Mouse (Mus musculus): ENCODE measurements around the gene Tmem150a.

Gene Tmem150a

GRCm38 (mm10) chr6:72355066-72355911, at the start of gene Tmem150a:
Tmem150a (plus strand) TSS chr6:72355447.
- in situ Hi-C loops (cut with MboI, MseI) = no loop called here

GRCm38 (mm10) chr6:72312198-72312597, 43.0 kb upstream of the Tmem150a start:
- in situ Hi-C loops (cut with MboI, MseI) = no loop called here

DNA sequence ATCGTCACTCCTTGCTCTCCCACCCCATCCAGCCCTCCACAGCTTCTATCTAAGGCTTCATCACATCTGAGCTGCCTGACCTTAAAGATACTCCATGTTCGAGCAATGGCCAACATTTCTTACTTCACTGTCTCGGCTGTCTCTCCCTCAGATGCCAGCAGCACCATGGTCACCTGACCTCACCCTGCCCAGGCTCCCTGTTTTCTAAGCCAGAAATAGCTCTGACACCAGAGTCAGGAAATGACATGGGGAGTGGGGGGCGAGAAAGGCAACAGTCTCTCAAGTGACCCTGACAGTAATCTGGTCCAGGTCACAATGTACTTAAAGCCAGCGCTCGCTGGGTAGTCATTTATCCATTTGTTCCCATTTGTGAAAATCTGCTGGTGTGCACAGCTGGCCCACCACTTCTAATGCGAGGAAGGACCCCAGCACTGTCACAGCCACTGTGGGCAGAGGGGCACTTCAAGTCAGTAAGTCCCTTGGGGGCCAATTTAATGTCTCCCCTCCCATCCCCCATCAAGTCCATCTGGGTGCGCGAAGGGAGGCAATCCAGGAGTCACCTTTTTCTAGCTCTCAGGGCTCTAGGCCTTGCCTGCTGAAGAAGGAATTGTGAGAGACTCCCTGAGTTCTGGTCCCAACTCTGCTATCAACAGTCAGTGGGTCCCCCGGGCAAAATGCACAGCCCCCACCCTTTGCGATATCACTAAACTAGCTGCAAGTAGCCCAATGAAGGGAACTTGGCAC, 42.0 kb upstream of the Tmem150a start:
- in situ Hi-C loops (cut with MboI, MseI) = no loop called here

GRCm38 (mm10) chr6:72315384-72315783, 39.9 kb upstream of the Tmem150a start:
- in situ Hi-C loops (cut with MboI, MseI) = no loop called here

- in situ Hi-C loops (cut with MboI, MseI) = no loop called here
Observed at GRCm38 (mm10) chr6:72316044-72316443, 39.2 kb upstream of the Tmem150a start.

- in situ Hi-C loops (cut with MboI, MseI) = no loop called here
Observed at GRCm38 (mm10) chr6:72318440-72318839, 36.8 kb upstream of the Tmem150a start.

GRCm38 (mm10) chr6:72319019-72319418, 36.2 kb upstream of the Tmem150a start:
- in situ Hi-C loops (cut with MboI, MseI) = no loop called here

- in situ Hi-C loops (cut with MboI, MseI) = loop anchor here (5.0 to 10.0 kb wide), 2 partner anchors 36 to 438 kb away; no protein-coding TSS in a partner anchor
Observed at GRCm38 (mm10) chr6:72322936-72323335, 32.3 kb upstream of the Tmem150a start.

DNA sequence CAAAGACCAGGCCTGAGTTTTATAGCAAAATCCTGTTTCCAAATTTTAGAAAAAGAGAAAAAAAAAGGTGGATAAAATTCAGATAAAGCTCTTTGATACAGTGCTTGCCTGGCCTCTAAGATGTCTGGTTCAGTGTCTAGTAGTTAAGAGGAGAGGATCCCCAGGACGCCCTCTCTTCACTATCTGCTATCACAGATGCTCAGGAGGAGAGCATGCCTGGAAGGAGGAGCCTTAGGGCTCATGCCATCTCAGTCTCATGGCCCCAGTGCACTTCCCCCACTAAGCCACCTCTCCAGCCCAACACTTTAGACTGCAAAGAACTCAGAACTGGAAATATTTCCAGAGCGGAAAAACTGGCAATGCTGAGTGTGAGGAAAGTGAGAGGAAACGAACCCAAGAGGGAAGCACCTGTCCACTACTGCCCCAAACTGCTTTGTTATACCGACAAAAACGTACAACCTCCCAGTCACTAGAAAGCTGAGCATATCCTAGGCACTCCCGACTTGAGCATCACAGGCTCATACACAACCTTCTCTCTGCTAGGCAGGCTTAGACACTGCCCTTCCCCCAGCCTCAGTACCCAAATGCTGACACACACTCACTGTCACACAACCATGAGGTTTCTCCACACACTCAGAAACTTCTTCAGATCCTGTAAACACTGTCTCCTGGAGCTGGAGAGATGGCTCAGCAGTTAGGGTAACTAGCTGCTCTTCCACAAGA, 31.3 kb upstream of the Tmem150a start:
- in situ Hi-C loops (cut with MboI, MseI) = loop anchor here (5.0 to 10.0 kb wide), 2 partner anchors 37 to 439 kb away; no protein-coding TSS in a partner anchor

- in situ Hi-C loops (cut with MboI, MseI) = loop anchor here (5.0 to 10.0 kb wide), 2 partner anchors 441 to 734 kb away; no protein-coding TSS in a partner anchor
Observed at GRCm38 (mm10) chr6:72326274-72326673, 29.0 kb upstream of the Tmem150a start.

GRCm38 (mm10) chr6:72329019-72329418, 26.2 kb upstream of the Tmem150a start:
- in situ Hi-C loops (cut with MboI, MseI) = loop anchor here (5.0 to 10.0 kb wide), 2 partner anchors 444 to 737 kb away; no protein-coding TSS in a partner anchor

DNA sequence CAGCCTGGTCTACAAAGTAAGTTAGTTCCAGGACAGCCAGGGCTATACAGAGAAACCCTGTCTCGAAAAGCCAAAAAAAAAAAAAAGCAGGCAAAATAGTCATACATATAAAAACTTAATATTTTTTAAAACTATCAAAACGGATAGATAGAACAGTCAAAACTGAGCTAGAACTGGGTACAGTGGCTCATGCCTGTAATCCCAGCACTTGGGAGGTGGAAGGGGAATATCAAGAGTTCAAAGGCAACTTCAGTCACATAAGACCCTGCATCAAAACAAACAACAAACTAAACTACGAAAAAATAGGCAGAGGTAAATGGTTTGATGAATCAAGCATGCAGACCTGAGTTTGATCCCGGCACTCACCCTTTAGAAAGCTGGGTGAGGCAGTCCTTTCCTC, 25.1 kb upstream of the Tmem150a start:
- in situ Hi-C loops (cut with MboI, MseI) = loop anchor here (5.0 kb wide), 1 partner anchor 718 kb away; no protein-coding TSS in a partner anchor

- in situ Hi-C loops (cut with MboI, MseI) = loop anchor here (5.0 kb wide), 1 partner anchor 721 kb away; no protein-coding TSS in a partner anchor
Observed at GRCm38 (mm10) chr6:72333111-72333510, 22.1 kb upstream of the Tmem150a start.

GRCm38 (mm10) chr6:72340481-72340880, 14.8 kb upstream of the Tmem150a start:
- in situ Hi-C loops (cut with MboI, MseI) = no loop called here

GRCm38 (mm10) chr6:72344396-72345073, 10.7 kb upstream of the Tmem150a start:
- in situ Hi-C loops (cut with MboI, MseI) = no loop called here

GRCm38 (mm10) chr6:72345074-72345567, 10.1 kb upstream of the Tmem150a start, which contains the start of gene Usp39:
Usp39 (minus strand) TSS chr6:72345184.
- in situ Hi-C loops (cut with MboI, MseI) = no loop called here

DNA sequence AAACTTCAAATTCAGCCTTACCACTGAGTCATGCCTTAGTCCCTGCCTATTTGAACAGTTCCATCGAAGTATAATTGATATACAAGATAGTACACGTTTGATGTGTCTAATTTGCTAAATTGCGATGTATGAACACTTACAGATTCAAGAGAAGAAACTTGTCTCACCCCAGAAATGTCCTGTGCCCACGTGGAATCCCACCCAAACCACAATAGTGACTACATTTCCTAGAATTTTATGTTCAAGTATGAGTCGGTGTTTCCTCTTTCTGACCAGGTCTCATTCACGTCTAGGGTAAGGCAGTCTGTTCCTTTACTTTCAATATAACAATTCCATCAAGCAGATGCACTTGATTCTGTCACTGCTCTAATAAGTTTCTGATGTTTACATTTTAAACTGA, 9.6 kb upstream of the Tmem150a start:
- in situ Hi-C loops (cut with MboI, MseI) = no loop called here

DNA sequence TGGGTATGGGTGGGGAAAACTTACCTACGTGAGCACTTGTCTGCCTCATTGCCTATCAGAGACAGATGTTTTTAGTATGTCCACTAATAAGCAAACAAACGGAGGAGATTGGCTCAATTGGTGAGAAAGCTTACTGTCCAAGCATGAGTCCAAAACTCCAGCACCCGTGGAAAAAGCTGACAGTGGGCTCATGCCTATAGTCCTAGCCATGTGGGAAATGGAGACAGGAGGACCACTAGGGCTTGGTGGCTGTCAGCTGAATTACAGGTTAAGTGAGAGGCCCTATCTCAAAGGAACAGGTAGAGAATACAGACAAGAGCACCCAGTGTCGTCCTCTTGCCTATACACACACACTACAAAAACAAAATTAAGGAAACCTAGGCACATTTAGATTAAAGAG, 9.0 kb upstream of the Tmem150a start:
- in situ Hi-C loops (cut with MboI, MseI) = no loop called here

- in situ Hi-C loops (cut with MboI, MseI) = no loop called here
Observed at GRCm38 (mm10) chr6:72347166-72347941, 7.9 kb upstream of the Tmem150a start, which contains the start of gene 0610030E20Rik. 0610030E20Rik (plus strand) TSS chr6:72347317.

GRCm38 (mm10) chr6:72348411-72348810, 6.8 kb upstream of the Tmem150a start:
- in situ Hi-C loops (cut with MboI, MseI) = no loop called here

All from T-helper 2 cell (primary cell).